Mouse (Mus musculus) liver, embryonic 14.5 days (tissue): ENCODE data around the gene Ube2e2. TPM values are rescaled to one million over a fixed set of nuclear protein-coding genes. Genes with fewer than 3 reads are reported as not detected.

Source experiments
- ATAC-seq: fragments of 200-750 bp; cut with Nextera tagmentation; 2 replicates; pipeline ENCODE4 v1.8.0; 2017; ENCODE audit warnings: moderate number of reproducible peaks, mild to moderate bottlenecking, moderate library complexity; ENCODE audit not compliant: insufficient read depth
- DNase-seq, 3 experiments: peaks; one replicate each; pipeline ENCODE4 v3.0.0-alpha.2; 2012 to 2013; ENCODE audit warnings: low read depth in 3 of 3, low spot score in 3 of 3
- H3K27ac ChIP-seq: fragments of 300-500 bp; sonication (generic); 2 replicates; pipeline ENCODE4 v1.5.1; 2014; ENCODE audit warnings: moderate library complexity, mild to moderate bottlenecking, control low read depth, inconsistent platforms
- H3K27me3 ChIP-seq: fragments of 300-500 bp; sonication (generic); 2 replicates; pipeline ENCODE4 v1.6.1; 2014; ENCODE audit warnings: mild to moderate bottlenecking, low read length, moderate library complexity; ENCODE audit not compliant: control insufficient read depth, insufficient read depth
- H3K36me3 ChIP-seq: fragments of 300-500 bp; sonication (generic); replicated peaks from 2 replicates; pipeline ENCODE4 v1.6.1; 2014; ENCODE audit warnings: low read depth; ENCODE audit not compliant: control insufficient read depth, insufficient read depth
- H3K4me1 ChIP-seq, 2 experiments: fragments of 200-500 bp in 1 of 2; fragments of 300-500 bp in 1 of 2; sonication (generic) in 1 of 2; replicated peaks; 2 replicates each; pipeline ENCODE4 v1.6.1; 2012 to 2014; ENCODE audit warnings: antibody characterized with exemption in 1 of 2, inconsistent platforms in 1 of 2, low read length in 1 of 2; ENCODE audit not compliant: control insufficient read depth in 2 of 2, insufficient read depth in 2 of 2
- H3K4me2 ChIP-seq: fragments of 300-500 bp; sonication (generic); 2 replicates; pipeline ENCODE4 v1.6.1; 2014; ENCODE audit warnings: low read depth, mild to moderate bottlenecking, control low read depth, moderate library complexity
- H3K4me3 ChIP-seq, 2 experiments: fragments of 200-500 bp in 1 of 2; fragments of 300-500 bp in 1 of 2; sonication (generic) in 1 of 2; 2 replicates each; pipeline ENCODE4 v1.5.1; 2012 to 2014; ENCODE audit warnings: low read depth in 2 of 2, low read length in 2 of 2, mild to moderate bottlenecking in 2 of 2, control low read depth in 1 of 2, inconsistent platforms in 1 of 2, moderate library complexity in 1 of 2; ENCODE audit not compliant: insufficient read depth in 1 of 2
- H3K9ac ChIP-seq: fragments of 300-500 bp; sonication (generic); replicated peaks from 2 replicates; pipeline ENCODE4 v1.6.1; 2014; ENCODE audit warnings: mild to moderate bottlenecking, control low read depth, moderate library complexity
- H3K9me3 ChIP-seq: fragments of 300-500 bp; sonication (generic); 2 replicates; pipeline ENCODE4 v1.6.1; 2016; ENCODE audit warnings: low read length, mixed read lengths; ENCODE audit not compliant: control insufficient read depth
- CTCF ChIP-seq: IDR thresholded peaks from 2 replicates; pipeline ENCODE4 v1.5.1; 2016; ENCODE audit warnings: antibody characterized with exemption, low read depth, control low read depth
- EP300 ChIP-seq: IDR thresholded peaks from 2 replicates; pipeline ENCODE4 v1.6.1; 2016; ENCODE audit warnings: antibody characterized with exemption, low read depth
- WGBS: fragments of 180-500 bp; shearing (Covaris S2); extraction: QIAGEN DNeasy Blood & Tissue Kit; methylation state at CpG from one replicate; pipeline ENCODE4 v1.1.7; 2014; ENCODE audit not compliant: insufficient replicate concordance; 5-methylcytosine and 5-hydroxymethylcytosine counted together
- polyA plus RNA-seq, 2 experiments: library from polyadenylated mRNA; depleted of rRNA in 1 of 2; stranded (reverse) in 1 of 2; unstranded in 1 of 2; fragments of >200 nt; fragmentation: Nextera tagmentation in 1 of 2; extraction: Ambion mirVana in 1 of 2; gene quantifications; 2 replicates each; pipeline versions ENCODE4 v1.2.1 to v1.2.3; 2012 to 2014

Gene Ube2e2
- polyA plus RNA-seq, 2 experiments: 3.8 to 5.2 TPM

DNA sequence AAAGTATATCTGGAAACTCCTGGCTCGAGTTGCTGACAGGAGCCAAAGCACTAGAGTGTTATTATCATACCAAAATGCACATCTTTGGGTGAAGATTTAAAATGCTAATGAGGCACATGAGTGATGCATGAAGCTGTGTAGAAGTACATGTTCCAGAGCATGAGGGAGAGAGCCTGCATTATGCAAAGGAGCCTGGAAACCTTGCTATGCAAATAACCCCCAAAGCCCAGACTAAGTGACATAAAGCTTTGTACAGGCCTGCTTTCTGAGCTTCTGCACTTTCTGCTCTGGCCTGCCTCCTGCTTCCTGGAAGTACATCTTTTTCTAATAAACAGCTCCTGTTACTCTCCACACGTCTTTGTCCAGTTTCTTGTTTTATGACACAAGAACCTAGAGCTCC lies 363.2 kb downstream of the Ube2e2 start:
- 34% methylated on average over 2 of the region's 2 CpGs for WGBS
- TF ChIP-seq EP300: no peak
- H3K27me3 ChIP-seq: no peaks in the 10 kb centered on the region
- no peak overlapping the region for H3K9ac ChIP-seq
- H3K4me2 ChIP-seq: no peak overlapping the region
- no peaks in the 10 kb centered on the region for H3K36me3 ChIP-seq
- no peak overlapping the region for H3K27ac ChIP-seq
- no peak for DNase-seq
- H3K4me3 ChIP-seq: no peak overlapping the region
- H3K9me3 ChIP-seq: no peaks in the 10 kb centered on the region
- ATAC-seq: no peak
- no peaks in the 10 kb centered on the region for H3K4me1 ChIP-seq

GRCm38 (mm10) chr14:18530496-18530895 lies 363.6 kb downstream of the Ube2e2 start:
- Histone ChIP-seq H3K4me2 (no peak overlapping the region), H3K9me3 (no peaks in the 10 kb centered on the region), H3K27ac (no peak overlapping the region), H3K4me1 (no peaks in the 10 kb centered on the region), H3K4me3 (no peak overlapping the region), H3K36me3 (no peaks in the 10 kb centered on the region), H3K27me3 (no peaks in the 10 kb centered on the region), H3K9ac (no peak overlapping the region)
- WGBS: 59% methylated on average over 4 of the region's 4 CpGs
- TF ChIP-seq CTCF: no peak
- no peak for TF ChIP-seq EP300
- DNase-seq (no peak), ATAC-seq (no peak)
